Mouse (Mus musculus) lung, adult 2 months (tissue): ENCODE results near the gene Exosc2.

ENCODE experiments used
- CTCF ChIP-seq: fragments of 200-500 bp; IDR thresholded peaks from 2 replicates; pipeline ENCODE4 v1.5.1; 2011; ENCODE audit warnings: mild to moderate bottlenecking, low read length, control low read depth; ENCODE audit not compliant: insufficient read depth
- POLR2A ChIP-seq: fragments of 200-500 bp; IDR thresholded peaks from 2 replicates; pipeline ENCODE4 v1.6.1; 2011; ENCODE audit warnings: low read depth, mild to moderate bottlenecking, control low read depth, low read length, borderline replicate concordance; ENCODE audit errors: extremely low read depth

- TF ChIP-seq CTCF (no peak), POLR2A (no peak)
Observed at GRCm38 (mm10) chr2:31719202-31719880, 48.8 kb downstream of the Exosc2 start.
